Mouse (Mus musculus): ENCODE measurements around the gene Cep162.

Cep162 gene

DNA sequence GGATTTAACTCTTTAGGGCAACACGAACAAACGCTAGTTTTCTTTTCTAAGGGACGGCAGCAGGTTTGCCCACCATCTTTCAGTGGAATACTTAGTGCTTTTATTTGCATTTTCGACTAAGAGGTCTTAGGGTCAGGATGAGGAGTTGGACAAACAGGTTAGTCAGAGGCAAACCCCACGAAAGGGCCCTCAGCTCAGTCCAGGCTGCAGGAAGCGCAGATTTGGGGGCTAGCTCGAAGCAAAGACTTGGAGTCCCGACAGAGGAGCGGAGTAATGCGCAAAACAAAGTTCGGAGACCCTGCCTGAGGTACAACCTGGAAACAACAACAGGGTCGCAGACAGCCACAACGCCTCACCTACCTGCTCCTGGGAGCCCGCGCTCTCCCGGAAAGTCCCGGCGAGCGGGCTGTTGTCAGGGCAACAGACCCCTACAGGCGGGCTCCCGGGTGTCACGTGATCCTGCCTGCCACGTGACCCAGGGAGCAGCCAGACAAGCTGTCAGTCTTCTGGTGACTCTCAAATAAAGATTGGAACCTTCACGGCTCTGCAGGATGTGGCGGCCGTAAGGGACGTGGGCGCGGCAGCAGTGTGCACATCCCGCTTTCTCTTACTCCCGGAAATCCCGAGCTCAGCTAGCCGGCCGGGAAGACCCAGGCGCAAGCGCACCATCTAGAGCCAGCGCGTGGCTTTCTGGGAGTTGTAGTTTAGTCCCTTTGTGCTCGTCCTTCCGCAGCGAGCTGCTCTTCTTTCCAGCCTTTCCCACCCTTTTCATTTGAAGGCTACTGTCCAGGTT lies at the start of gene Cep162:
Cep162 (minus strand) TSS at position 634 of the 793 bp plus-strand sequence.
- peak; percentile 89 for DNase-seq

DNA sequence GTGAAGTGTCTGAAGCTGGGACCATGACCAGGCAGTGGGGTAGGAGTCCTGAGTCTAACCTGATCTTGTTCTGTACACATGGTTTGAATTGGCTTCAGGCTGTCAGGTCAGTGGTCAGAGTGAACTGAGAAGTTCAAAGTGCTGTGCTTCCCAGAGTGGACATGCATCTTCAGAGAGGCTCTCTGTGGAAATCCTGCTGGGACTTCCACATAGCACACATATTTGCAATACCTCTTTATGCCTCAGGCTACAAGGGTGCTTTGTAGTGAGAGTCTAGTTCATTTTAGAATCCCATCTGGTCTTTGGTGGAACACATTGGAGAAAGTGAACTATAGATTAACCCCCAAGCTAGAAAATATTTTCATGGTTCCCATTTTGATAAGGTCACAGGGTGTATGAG lies 47.9 kb upstream of the Cep162 start:
- DNase-seq = no peak

DNA sequence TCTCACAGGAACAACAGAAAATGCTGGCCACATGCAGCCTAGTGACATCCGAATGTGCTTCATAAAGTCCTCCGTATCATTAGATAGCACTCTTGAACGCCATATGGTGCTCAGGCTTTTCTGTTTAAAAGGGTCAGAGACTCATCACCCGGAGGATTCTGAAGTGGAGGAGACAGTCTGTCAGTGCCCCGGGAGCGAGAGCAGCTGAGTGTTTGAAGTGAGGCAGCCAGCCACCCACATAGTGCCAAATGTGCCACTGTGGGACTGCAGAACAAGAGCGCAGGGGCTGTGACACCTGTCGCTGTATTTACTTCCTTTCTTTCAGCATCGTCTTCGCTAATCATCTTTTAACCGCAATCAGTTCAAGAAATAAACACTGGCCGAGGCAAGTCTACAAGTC lies 43.6 kb upstream of the Cep162 start:
- DNase-seq = peak; percentile 54

DNA sequence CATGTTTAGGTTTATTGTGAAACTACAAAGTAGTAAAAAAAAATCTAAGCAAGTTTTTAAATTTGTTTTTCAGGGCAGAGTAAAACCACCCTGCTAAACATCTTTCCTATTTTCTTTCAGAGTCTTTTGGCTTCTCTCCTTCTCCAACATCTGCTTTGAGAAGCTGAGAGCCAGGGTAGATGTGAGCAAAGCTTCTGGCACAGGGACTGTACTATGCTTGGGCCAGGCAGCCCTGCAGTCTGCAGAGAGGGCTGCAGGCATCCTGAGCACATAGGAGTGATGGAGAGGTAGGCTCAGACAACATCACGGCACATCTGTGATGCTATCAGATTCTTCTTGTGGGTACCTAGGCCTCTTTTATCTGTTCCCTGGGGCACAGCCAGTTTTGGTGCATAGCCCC lies 42.2 kb upstream of the Cep162 start:
- DNase-seq = no peak

DNA sequence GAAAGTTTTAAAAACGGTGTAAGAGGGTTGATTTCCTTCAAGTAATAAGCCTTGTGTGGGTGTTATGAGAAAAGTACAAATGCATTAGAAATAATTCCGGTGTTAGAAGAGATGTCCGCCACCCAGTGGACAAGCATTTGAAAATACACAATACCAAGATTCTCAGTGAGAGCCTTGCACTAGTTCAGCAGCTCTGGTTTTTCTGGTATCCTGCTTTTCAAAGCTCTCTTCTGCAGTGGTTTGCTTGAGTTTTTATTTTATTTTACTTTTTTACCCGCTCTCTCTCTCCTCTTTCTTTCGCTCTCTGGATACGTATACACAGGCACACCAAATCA lies 327 bp upstream of the Cep162 start:
- no peak for DNase-seq

DNA sequence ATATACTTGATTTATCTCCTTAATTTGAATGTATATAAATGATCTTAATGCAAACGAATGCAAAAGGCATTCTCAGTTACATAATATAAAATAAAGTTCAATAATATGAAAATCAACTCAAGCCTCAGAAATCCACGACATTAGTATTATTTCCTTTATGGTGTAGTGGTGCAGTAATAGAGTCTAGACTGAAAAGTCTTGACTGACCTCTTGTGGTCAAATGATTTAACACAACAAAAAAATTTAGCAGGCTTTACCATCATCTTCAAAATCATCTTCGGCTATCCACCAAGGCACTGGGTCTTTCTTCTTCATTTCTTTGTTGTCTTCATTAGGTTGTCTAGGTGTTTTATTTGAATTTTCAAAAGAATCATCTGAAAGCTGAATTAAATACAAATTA lies 7.2 kb downstream of the Cep162 start:
- DNase-seq = no peak

DNA sequence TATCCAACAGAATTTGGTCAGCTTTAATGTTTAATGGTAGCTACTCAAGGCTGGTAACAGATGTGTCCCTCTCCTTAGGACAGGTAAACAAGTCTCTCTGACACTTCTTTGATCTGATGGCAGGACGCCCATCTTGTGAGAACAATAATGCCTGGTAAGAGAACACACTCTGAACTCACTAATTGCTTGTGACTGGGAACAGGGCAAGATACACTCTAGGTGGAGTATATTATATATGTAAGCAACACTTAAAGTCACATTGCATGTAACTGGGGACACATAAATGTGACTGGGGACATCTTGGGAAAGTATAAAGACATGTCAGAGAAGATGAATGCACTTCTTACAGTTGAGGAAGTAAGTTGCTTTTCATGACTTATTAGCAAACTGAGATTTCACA lies 7.7 kb downstream of the Cep162 start:
- DNase-seq = no peak

DNA sequence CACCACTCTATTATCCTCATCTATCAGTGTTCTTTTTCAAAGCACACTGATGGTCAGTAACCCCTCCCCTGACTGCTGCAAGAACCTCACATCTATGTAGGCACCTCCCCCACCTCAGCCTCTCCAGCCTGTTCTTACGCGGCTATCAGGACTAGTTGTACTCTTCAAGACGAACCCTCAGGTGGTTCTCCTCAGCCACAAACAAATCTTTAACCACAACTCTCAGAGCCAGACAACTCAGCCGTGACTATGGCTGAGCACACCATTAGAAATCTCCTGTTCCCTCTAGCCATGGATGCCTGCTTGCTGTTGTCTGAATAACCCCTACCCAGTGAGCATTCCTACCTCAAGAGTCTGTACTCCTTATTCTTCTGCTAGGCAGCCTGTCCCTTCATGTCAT lies 42.1 kb downstream of the Cep162 start:
- no peak for DNase-seq

DNA sequence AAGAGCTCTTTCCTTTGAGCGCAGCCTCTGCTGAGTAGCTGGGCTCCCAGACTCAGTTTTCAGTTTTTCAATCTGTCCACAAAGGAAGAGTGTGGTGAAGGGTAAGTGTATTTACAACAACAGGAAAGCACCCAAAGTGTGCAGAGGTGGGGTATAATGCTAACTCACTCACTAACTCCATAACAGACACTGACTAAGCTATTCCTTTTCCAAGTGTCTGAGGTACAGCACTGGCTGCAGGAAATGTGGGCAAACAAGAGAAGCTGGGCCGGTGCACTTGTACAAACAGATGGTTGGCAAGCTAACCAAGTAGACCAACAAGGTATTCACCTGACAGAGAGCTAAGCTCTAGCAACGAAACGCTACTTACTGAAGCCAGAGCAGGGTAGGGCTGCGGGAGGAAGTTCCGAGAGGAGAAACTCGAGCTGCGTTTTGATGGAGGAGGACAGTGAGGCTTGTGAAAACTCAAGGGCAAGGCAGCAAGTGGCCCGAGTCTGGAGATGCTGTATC lies 44.5 kb downstream of the Cep162 start:
- DNase-seq = no peak

DNA sequence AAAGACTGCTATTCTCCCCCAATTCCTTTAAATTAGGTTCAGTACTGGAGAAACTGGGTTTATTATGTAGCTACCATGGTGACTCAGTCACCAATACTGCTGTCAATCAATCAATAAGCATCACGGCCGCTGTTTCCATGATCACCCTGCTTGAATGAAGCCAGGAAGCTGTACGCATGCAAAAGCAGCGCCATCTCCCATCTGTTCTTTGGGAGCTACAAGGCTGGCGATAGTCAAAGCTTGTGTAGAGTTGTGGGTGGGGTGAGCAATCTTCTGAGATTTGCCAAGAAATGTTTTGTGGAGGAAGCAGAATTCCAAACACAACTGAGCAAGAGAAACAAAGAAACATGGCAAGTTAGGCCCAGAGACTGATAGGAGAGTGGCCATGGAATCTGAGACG lies 52.9 kb downstream of the Cep162 start:
- no peak for DNase-seq

DNA sequence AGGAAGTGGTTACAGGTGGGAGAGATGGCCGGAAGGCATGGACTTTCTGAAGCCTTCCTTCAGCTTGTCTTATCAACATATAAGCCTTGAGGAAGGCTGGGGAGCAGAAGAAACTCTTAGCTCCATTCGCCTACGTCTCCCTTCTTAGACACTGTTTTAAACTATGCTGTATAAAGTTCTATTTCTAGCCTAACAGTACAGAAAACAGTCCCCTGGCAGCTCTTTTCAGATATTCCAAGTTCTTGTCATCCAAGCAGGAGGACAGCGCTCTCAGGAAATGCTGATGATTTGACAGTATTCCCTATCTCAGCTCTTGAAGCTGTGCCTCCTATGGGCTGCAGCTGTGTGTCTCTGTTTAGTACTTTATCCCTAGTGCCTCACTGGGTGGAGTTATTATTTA lies 54.4 kb downstream of the Cep162 start:
- no peak for DNase-seq

DNA sequence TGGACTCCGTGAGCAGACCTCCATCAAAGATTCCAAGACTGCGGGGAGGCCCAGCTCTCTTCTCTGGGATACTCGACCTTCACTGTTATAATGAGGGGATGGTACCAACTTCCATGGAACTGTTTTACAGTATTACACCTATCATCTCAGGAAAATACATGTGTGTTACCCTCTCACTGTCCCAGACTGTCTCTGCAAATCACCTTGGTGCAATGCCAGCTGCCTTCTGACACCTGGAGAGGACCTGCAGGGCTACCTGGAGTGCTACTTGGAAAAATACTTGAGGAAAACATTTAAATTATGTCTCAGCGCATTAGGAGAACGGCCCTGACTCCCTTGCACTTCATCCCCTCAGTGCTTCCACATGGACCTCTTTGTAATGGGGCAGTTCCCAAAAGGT lies 54.9 kb downstream of the Cep162 start:
- no peak for DNase-seq

DNA sequence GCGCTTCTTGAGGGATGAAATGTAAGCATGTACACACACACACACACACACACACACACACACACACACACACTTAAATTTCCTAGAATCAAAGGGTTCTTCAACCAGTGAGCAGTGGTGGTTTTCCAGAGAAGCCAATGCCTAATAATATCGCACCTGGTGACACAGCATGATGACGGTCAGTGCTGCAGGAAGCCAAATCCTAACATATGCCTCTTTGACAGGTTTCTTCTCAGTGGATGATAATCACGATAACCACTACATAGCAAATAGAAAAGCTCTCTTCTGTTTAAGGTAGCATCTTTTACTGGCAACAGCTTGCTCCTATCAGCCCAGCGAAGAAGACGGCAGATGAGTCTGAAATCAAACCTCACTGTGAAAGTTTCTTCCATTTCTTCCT lies 57.3 kb downstream of the Cep162 start:
- DNase-seq = peak; percentile 70

DNA sequence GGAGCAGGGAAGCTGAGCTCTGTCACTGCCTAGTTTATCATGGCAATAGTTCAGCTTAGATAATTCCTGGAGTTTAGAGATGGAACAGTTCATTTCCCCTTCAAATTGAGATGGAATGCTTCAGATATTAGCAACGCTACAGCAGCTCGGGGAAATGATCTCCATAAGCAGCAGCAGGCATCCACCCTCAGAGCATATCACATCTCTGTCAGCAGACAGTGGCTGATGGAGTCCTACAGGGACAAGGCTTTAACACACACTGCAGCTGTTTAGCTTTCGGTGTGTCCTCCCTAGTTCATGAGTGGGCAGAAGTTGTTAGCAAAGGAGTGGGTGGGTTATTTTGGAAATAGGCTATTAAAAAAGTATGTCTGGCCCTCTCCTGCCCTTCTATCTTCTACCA lies 58.1 kb downstream of the Cep162 start:
- no peak for DNase-seq

DNA sequence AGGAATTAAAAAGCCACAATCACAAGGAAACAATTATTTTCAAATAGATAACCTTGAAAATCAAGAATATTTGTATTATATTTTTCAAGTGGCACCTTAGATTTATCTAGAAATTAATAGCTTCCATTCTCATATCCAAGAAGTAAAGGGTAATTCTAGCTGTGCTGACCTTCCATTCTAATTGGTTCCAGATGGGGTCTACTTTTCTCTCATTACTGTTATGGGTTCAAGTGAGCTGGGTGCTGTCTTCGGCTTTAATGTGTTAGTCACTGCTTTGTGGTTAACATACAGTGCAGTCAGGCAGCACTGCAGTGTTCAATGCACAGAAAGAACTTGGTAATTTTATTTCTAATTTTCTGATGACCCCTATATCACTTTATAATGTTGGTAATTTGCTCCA lies 61.6 kb downstream of the Cep162 start:
- DNase-seq = no peak

DNA sequence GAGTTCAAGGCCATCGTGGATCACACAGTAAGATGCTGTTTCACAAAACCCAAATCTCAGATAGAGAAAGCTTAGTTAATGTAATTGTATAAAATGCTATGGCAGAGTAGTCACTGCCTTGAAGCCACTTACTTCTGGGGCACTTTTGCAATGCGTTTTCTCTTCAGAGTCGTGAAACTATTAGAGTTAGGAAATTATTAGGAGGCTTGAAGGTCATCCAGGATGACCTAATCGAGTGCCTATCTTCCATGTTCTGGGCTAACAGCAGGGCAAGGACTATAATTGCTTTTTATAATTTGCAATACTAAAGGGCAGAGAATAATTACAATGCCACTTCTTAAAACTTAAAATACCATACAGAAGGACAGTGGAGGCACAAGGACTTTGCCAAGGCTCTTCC lies 68.0 kb downstream of the Cep162 start:
- DNase-seq = no peak

DNA sequence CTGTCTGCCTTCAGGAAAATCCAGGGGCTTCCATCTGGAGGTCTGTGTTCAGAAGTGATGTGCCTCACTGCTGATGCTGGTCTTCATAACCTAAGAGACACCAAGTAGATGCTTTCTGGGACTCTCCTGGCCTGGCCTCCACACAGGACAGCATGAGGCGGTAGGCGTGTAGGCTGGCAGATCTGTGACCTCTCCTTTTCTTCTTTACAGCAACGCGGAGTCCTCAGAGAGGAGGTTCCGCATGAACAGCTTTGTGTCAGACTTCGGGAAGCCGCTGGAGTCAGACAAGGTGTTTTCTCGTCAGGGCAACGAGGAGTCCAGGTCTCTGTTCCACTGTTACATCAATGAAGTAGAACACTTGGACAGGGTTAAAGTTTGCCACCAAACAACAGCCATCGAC lies 73.1 kb downstream of the Cep162 start:
- DNase-seq = no peak

DNA sequence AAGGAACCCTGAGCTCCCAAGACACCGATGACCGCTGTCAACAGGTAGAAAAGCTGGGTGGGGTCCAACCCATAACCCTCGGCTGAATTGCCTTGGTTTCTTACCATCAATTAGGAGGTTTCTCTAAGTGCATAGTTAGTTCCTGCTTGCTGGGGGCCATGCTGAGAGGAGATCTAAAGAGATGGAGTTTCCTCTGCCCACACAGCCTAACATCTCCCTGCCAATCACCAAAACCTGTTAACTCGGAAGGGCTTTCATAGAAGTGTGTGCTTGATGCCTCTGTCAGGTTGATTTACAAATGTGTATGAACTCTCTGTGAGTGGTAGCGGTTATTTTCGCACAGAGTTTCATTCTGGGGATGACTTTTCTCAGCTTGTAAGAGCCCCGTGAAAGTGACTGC lies 76.8 kb downstream of the Cep162 start:
- no peak for DNase-seq

DNA sequence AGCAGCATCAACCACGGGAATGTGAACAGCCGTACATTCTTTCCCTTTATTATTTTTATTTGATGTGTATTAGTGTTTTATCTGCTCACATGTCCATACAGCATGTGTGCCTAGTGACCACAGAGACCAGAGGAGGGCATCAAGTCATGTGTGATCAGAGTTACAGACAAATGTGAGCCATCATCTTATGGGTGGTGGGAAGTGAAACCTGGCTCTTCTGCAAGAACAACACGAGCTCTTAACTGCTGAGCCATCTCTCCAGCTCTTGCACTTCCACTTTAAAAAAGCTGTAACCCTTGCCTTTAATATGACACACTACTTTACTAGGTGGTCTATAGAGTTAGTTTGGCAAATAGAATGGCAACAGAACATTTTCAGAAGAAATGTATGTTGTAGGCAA lies 83.8 kb downstream of the Cep162 start:
- no peak for DNase-seq

DNA sequence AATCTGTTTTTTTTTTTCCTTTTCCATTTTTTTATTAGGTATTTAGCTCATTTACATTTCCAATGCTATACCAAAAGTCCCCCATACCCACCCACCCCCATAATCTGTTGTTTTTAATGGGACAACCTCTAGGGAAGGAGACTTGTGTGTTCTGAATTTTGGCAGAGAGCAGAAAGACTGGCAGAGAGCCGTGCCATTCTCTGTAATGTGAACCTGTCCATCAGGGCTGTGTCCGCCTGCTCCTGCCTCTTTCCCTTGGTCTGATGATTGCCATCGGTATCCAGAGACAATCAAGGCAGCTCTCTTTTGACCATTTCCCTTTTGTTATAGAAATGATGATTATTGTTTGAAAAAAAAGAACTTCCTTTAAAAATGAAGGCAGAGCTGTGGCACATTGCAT lies 84.4 kb downstream of the Cep162 start:
- DNase-seq = no peak

DNA sequence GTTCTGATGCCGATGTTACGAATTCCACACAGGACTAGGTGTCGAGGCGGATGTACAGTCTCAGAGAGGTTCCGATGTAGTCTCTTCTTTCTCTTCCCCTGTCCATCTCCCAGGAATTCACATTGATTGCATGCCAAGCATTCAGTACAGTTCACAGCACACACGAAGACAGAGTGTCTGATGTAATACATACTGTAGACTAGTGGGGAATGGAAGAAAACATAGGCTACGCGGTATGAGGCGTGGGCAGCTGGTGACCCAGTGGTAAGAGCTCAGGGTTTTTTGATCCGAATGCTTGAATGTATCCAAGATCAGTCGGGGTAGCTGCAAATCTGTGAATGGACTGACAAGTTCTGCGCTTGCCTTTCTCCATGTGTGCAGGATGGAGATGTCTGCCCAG lies 86.2 kb downstream of the Cep162 start:
- no peak for DNase-seq

DNA sequence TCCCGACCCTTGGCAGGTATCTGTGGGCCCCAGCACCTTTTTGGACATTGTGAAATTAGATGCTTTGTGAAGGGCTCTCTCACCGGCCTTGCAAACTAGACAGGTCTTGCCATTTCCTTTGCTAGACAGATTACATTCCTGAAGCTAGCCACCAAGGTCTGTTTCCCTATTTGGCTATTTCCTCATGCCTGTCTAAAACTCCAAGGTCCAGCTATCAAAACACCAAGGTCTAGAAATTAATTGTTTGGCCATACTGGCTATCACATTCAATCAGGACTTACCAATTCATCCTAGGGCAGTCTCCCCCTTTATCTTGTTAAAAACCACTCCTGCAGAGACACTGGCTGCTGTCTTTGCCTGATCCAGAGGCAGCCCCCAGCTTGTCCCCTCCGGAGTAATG lies 87.3 kb downstream of the Cep162 start:
- DNase-seq = no peak

DNA sequence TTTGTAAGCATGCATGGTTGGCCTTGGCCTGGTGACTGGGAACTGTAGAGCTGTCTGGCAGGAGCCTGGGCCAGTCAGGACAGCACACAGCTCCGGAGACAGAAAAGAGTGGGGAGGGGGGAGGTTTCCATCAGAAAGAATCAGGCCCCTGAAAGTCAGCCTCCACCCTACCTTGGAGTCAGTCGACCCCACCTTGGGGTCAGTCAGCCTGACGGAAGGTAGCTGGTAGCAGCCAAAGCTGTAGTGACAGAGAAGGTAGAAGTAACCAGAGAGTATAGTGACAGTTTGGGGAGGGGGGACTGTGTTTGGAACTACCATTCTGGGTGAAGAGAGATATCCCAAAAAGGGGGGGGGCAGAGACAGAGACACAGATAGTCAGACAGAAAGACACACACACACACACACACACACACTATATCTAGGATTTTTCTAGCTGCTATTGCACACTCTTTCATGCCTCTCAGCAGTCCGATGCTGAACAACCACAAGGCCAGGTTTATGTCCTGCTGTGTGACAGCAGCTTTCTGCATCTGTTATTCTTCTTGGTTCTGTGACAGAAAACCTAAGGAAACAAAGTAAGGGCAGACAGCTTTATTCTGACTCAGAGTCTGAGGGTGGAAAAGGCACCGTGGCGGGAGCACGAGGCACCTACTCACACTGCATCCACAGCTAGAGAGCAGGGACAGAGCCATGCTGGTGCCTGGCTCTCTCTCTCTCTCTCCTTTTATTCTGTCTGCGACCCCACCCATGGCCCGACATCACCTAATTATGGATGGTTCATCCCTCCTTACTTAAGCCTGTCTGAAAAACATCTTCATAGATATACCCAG lies 88.1 kb downstream of the Cep162 start:
- no peak for DNase-seq

DNA sequence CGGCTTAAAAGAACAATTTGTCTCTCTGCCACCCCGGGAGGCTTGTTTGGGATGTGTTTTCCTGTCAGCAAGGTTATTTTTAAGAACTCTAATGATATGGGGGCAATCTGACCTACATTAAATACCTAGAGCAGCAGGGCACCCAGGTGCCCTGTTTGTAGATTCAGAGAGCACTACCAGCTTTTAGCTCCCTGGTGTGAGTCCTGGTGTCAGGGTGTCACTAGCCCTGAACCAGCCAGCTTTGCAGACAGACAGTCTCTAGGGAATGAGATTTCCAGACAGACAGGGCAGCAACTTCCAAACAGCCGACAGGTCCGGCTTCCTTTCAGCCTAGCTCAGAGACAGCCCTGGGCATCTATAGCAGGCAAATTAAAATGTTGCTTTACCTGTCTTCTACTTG lies 92.8 kb downstream of the Cep162 start:
- DNase-seq = no peak

All from cerebellum, adult 9-11 months (tissue).